Mouse (Mus musculus) monocyte, adult 5-6 weeks (primary cell): Measurements from ENCODE around the gene Opn1mw. TPM values are rescaled to one million over a fixed set of nuclear protein-coding genes. Genes with fewer than 3 reads are reported as not detected.
A peak's percentile ranks its signal among the peaks of the same experiment; 100 is the strongest.
"Not testable (repeated sequence)": the region's sequence is repeated elsewhere in the genome, so short reads cannot be mapped to it uniquely, and the experiment has no call there.

Experiments
- ATAC-seq: fragments of 153-309, 156-312 bp; replicated peaks from 2 replicates; pipeline ENCODE4 v1.8.0; 2017; ENCODE audit warnings: mild to moderate bottlenecking; ENCODE audit not compliant: low TSS enrichment, insufficient number of reproducible peaks, severe bottlenecking, poor library complexity, low FRiP score
- total RNA-seq: library from RNA; stranded (forward); fragments of 200-1000, 200-491, 200-594 nt; gene quantifications from 3 replicates; pipeline ENCODE4 v1.2.3, GENCODE M21; 2017

The Opn1mw gene
- total RNA-seq: not detected in 3 replicates

GRCm38 (mm10) chrX:74127164-74127563, at the start of gene Opn1mw:
Gene Opn1mw (plus strand): TSS chrX:74127464.
- ATAC-seq: no peak

DNA sequence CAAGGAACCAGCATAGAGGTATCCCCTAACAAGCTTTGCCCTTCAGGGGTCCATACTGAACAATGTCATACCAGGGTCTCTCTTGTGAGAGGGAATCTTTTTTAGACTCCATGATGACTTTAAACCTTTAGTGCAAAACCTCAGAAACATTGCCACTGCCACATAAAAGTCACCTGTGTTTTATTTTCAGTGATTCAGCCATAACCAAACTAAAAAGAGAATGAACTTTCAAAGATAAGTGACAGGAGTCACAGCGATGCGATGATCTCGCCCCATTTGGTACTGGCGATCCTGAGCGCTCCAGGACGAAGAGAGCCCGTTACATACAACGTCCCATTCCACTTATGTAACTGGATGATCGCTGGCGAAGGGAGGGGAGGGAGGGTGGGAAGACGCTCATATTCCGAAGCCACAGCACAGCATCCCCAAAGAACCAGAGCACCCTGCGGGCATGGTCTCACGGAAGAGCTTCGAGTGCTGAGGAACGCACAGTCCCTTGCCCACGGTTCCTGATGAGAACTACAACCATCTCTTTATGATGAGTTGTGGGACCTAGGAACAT, 42.9 kb upstream of the Opn1mw start:
- ATAC-seq: no peak

DNA sequence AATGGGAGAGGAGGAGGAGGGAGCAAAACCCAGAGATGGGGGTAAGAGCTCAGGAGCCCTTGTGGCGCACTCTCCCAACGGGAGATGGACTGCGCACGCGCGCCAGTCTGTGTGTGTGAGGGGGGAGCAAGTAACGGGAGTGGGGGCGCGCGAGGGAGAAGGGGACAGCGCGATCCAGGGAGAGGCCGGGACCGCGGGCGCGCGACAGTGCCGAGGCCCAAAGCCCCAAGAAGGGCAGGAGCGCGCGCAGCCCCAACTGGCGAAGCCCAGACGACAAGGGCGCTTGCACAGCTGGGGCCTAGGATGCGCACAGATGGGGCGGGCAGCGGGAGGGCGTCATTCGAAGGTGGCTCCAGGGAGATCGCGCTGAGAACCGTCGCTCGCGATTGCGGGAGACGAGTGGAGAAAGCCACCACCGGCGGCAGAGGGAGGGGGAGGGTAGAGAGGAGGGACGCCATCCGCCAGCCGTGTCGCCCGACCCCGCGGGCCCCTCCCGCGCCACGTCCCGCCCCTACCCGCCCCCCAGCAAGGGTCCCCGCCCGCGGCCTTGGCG, 42.2 kb upstream of the Opn1mw start:
- ATAC-seq: peak; percentile 24; the same call in 1 of the 2 replicates

DNA sequence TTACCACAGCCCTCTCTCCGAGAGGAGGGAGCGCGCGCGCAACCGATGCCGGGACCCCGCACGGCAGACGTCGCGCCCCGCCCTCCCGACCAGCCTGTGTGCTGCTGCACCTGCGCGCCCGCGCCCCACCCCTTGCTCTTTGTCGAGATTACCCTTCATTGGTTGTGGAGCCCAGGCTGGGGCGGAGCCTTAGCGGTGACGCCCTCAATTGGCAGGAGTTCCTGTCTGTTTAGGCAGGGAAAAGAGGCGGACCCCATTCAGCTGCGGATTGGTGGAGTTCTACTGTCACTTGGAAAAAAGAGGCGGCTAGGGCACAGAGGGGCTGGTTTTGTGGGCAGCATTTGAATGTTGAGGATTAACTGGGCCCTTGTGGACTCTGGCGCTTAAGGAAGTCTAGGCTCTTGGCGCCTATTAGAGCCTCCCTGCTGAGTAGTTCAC, 41.6 kb upstream of the Opn1mw start:
- ATAC-seq: peak; percentile 100

DNA sequence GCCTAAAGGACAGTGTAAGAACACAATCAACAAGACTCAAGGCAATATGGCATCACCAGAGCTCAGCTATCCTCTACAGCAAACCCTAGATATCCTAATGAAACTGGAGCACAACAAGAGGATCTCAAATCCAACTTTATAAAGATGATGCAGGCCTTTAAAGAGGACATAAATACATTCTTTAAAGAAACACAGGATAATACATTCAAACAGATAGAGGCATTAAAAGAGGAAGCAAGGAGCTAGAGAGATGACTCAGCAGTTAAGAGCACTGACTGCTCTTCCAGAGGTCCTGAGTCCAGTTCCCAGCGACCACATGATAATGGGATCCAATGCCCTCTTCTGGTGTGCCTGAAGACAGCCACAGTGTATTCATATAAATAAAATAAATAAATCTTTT, 32.1 kb upstream of the Opn1mw start:
- ATAC-seq: no peak

- no peak for ATAC-seq
Observed at GRCm38 (mm10) chrX:74103457-74104188, 23.6 kb upstream of the Opn1mw start.

DNA sequence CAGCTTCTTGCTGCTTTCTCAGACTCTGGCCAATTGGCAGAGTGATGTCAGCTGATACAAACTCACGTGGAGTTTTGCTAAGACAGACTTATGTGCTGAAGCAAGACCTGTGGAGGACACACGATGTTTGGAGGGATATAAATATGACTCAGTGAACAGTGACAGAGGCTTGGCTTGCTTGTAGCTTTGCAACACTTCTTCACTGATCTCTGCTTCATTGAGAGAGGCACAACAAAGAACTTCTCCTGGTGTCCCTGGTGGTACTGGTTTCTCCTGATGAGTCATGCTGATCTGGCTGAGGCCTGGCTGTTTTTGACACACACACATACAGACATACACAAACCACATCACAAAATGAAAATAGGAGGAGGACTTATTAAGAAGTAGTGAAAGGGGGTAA, 21.3 kb upstream of the Opn1mw start:
- ATAC-seq: no peak

DNA sequence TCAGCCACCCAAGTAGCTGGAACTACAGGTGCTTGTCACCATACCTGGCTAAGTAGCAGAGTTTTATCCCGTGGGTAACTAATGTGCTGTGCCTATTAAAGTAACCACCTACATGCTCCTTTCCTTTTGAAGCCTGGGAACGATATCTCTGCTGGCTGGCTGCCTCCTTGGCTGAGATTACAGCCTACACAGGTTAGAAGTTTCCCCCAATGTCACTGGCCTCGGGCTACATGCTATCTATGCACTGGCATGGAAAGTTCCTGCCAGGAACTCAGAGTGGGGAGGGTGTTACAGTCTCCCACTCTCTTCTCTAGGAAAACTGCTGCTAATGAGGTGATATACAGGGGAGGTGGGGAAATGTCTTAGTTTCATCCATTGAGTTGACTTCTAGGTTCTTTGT, 18.5 kb upstream of the Opn1mw start:
- ATAC-seq: no peak

DNA sequence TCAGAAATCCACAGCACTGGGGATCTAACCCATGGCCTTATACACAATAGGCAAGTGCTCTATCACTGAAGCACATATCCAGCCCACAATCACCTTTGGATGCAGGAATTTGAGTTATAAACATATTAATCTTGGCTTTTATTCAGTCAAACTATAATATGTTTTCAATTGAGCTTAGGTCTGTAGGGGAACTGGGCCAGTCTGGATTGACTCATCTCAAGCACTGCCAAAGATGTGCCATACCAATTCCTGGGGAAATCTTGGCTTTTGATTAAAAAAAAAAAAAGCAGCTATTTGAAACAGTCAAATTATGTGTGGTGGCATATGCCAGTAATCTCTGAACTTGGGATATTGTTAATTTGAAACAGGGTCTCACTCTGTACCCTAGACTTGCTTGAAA, 13.2 kb upstream of the Opn1mw start:
- no peak for ATAC-seq

- ATAC-seq: peak; percentile 89
Observed at GRCm38 (mm10) chrX:74115511-74115910, 11.8 kb upstream of the Opn1mw start.

DNA sequence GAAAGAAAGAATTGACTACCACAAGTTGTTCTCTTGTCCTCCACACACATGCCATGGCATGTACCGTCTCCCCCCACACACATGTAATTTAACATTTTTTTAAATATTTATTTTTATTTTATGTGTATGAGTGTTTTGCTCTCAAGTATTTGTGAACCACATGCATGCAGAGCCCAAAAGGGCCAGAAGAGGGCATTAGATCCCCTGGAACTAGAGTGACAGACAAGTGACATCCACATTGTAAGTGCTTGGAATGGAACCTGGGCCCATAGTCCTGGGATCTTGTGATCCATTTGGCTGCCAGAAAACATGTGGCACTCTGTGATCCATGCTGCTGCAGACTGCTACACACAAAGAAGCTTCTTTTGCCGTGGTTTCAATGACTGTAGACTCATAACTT, 2.3 kb upstream of the Opn1mw start:
- no peak for ATAC-seq

- not testable (repeated sequence) for ATAC-seq
Observed at GRCm38 (mm10) chrX:74135263-74135662, 8.0 kb downstream of the Opn1mw start, which contains the start of gene Mecp2. Gene Mecp2 (minus strand): TSS chrX:74135363.

DNA sequence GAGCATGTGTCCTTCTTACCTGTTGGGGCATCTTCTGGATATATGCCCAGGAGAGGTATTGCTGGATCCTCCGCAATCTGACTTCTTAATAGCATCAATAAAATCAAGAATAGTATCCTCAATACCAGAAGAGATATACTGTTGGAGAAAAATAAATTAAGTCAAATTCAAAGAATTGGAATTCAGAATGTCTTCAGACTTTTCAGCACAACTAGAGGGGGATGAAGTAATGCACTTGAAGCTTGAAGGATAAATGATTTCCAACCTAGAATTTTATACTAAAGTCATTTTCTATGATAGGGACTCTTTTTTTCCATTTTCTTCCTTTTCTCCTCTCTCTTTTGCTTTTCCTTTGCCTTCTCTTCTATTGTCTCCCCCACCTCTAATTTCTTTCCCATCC, 40.5 kb downstream of the Opn1mw start, which contains the start of gene Tex28:
Tex28 (minus strand) TSS at position 101 of the 400 bp plus-strand sequence.
- no peak for ATAC-seq

GRCm38 (mm10) chrX:74176959-74177358, 49.7 kb downstream of the Opn1mw start, which contains the start of gene Tktl1:
Gene Tktl1 (plus strand): TSS chrX:74177259.
- ATAC-seq: no peak

Other genes starting within 250 kb of the Opn1mw start
- 0.96 to 1.9 TPM (median 1.3 TPM) in 3 replicates for gene Avpr2, start 235.4 kb upstream of the Opn1mw start, total RNA-seq
- gene L1cam, start 231.4 kb upstream of the Opn1mw start, total RNA-seq: 59.8 to 83.7 TPM (median 81.0 TPM) in 3 replicates
- 164 to 232 TPM (median 166 TPM) in 3 replicates for gene Arhgap4, start 205.6 kb upstream of the Opn1mw start, total RNA-seq
- 32.0 to 50.3 TPM (median 42.9 TPM) in 3 replicates for gene Naa10, start 205.5 kb upstream of the Opn1mw start, total RNA-seq
- 15.9 to 27.6 TPM (median 20.8 TPM) in 3 replicates for gene Renbp, start 196.6 kb upstream of the Opn1mw start, total RNA-seq
- 21.4 to 45.9 TPM (median 24.5 TPM) in 3 replicates for gene Hcfc1, start 161.1 kb upstream of the Opn1mw start, total RNA-seq
- 44.2 to 65.0 TPM (median 58.3 TPM) in 3 replicates for gene Irak1, start 103.5 kb upstream of the Opn1mw start, total RNA-seq
- gene Mecp2, start 7.9 kb downstream of the Opn1mw start, total RNA-seq: 22.6 to 35.0 TPM (median 27.3 TPM) in 3 replicates
- gene Tex28, start 40.4 kb downstream of the Opn1mw start, total RNA-seq: not detected in 3 replicates
- gene Tktl1, start 49.8 kb downstream of the Opn1mw start, total RNA-seq: not detected in 3 replicates
- gene Flna, start 122.4 kb downstream of the Opn1mw start, total RNA-seq: 2,023 to 2,748 TPM (median 2,149 TPM) in 3 replicates
- gene Emd, start 127.2 kb downstream of the Opn1mw start, total RNA-seq: 85.3 to 98.0 TPM (median 91.4 TPM) in 3 replicates
- gene Rpl10, start 143.3 kb downstream of the Opn1mw start, total RNA-seq: 1,229 to 1,534 TPM (median 1,358 TPM) in 3 replicates
- 59.4 to 103 TPM (median 69.3 TPM) in 3 replicates for gene Taz, start 154.4 kb downstream of the Opn1mw start, total RNA-seq
- 46.0 to 56.4 TPM (median 56.0 TPM) in 3 replicates for gene Dnase1l1, start 154.9 kb downstream of the Opn1mw start, total RNA-seq
- gene Atp6ap1, start 169.6 kb downstream of the Opn1mw start, total RNA-seq: 286 to 398 TPM (median 345 TPM) in 3 replicates
- 87.9 to 106 TPM (median 93.3 TPM) in 3 replicates for gene Gdi1, start 177.5 kb downstream of the Opn1mw start, total RNA-seq
- 83.1 to 120 TPM (median 87.7 TPM) in 3 replicates for gene Fam50a, start 185.6 kb downstream of the Opn1mw start, total RNA-seq
- gene Plxna3, start 201.6 kb downstream of the Opn1mw start, total RNA-seq: 0.19 to 0.78 TPM (median 0.21 TPM) in 3 replicates
- gene Lage3, start 226.2 kb downstream of the Opn1mw start, total RNA-seq: 6.7 to 12.1 TPM (median 11.1 TPM) in 3 replicates
- gene Ubl4a, start 245.8 kb downstream of the Opn1mw start, total RNA-seq: 3.6 to 12.2 TPM (median 10.0 TPM) in 3 replicates
- 11.6 to 17.2 TPM (median 13.4 TPM) in 3 replicates for gene Slc10a3, start 245.9 kb downstream of the Opn1mw start, total RNA-seq